Mouse (Mus musculus) kidney, embryonic 14.5 days (tissue): ENCODE measurements around the gene Plekhm3. TPM values are rescaled to one million over a fixed set of nuclear protein-coding genes. Genes with fewer than 3 reads are reported as not detected.

ENCODE experiments used
- ATAC-seq: fragments of 200-750 bp; cut with Nextera tagmentation; 2 replicates; pipeline ENCODE4 v1.8.0; 2017; ENCODE audit warnings: moderate number of reproducible peaks, mild to moderate bottlenecking, moderate TSS enrichment, moderate library complexity; ENCODE audit not compliant: low FRiP score, low TSS enrichment
- H3K27ac ChIP-seq: fragments of 300-500 bp; sonication (generic); 2 replicates; pipeline ENCODE4 v1.5.1; 2014; ENCODE audit warnings: low read depth, mild to moderate bottlenecking, low read length, moderate library complexity, mixed read lengths
- H3K27me3 ChIP-seq: fragments of 300-500 bp; sonication (generic); 2 replicates; pipeline ENCODE4 v1.6.1; 2014; ENCODE audit warnings: mild to moderate bottlenecking, low read length; ENCODE audit not compliant: control insufficient read depth, insufficient read depth
- H3K36me3 ChIP-seq: fragments of 300-500 bp; sonication (generic); 2 replicates; pipeline ENCODE4 v1.6.1; 2014; ENCODE audit warnings: low read length, mixed read lengths; ENCODE audit not compliant: control insufficient read depth, insufficient read depth
- H3K4me1 ChIP-seq: fragments of 300-500 bp; sonication (generic); 2 replicates; pipeline ENCODE4 v1.6.1; 2014; ENCODE audit warnings: low read length, mixed read lengths; ENCODE audit not compliant: control insufficient read depth, insufficient read depth
- H3K4me2 ChIP-seq: fragments of 300-500 bp; sonication (generic); replicated peaks from 2 replicates; pipeline ENCODE4 v1.6.1; 2014; ENCODE audit warnings: low read depth, mild to moderate bottlenecking, low read length
- H3K4me3 ChIP-seq: fragments of 300-500 bp; sonication (generic); 2 replicates; pipeline ENCODE4 v1.5.1; 2014; ENCODE audit warnings: mild to moderate bottlenecking, low read length
- H3K9ac ChIP-seq: fragments of 300-500 bp; sonication (generic); 2 replicates; pipeline ENCODE4 v1.6.1; 2014; ENCODE audit warnings: low read depth, mild to moderate bottlenecking, low read length, moderate library complexity
- H3K9me3 ChIP-seq: fragments of 300-500 bp; sonication (generic); 2 replicates; pipeline ENCODE4 v1.6.1; 2016; ENCODE audit warnings: low read length; ENCODE audit not compliant: control insufficient read depth
- WGBS: fragments of 180-500 bp; shearing (Covaris S2); extraction: QIAGEN DNeasy Blood & Tissue Kit; methylation state at CpG from one replicate; pipeline ENCODE4 v1.1.7; 2014; 5-methylcytosine and 5-hydroxymethylcytosine counted together
- polyA plus RNA-seq: library from polyadenylated mRNA; unstranded; fragments of >200 nt; fragmentation: Nextera tagmentation; extraction: Ambion mirVana; gene quantifications from 2 replicates; pipeline ENCODE4 v1.2.1, GENCODE M21; 2014

The Plekhm3 gene
- polyA plus RNA-seq, 1 experiment from 2014 or later = 7.0 TPM

DNA sequence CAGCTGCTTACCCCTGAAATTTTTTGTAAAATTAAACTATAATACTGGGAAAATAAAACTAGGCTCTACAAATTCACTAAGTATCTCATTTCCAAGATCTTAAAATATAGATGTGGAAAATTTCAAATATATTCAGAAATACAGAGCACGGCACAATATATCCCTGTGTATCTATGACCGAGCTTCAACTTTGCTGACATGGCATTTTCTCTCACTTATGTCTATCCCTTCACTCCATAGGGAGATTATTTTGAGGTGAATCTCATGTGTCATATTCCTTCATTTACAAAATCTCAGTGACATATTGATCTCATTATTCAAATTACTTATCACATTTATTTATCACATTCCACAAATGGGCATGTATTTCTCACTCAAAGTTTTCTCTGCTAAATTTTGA, 143.4 kb downstream of the Plekhm3 start:
- Histone ChIP-seq H3K4me1 (0 out of 2 replicates have a peak, but pooled peaks cover 3% of the 10 kb centered on the region), H3K4me2 (no peak overlapping the region), H3K9me3 (no peaks in the 10 kb centered on the region), H3K9ac (no peak overlapping the region), H3K36me3 (no peaks in the 10 kb centered on the region), H3K27ac (no peak overlapping the region), H3K4me3 (no peak overlapping the region), H3K27me3 (no peaks in the 10 kb centered on the region)
- no peak for ATAC-seq
- WGBS = 100% methylated on average over 2 of the region's 2 CpGs

DNA sequence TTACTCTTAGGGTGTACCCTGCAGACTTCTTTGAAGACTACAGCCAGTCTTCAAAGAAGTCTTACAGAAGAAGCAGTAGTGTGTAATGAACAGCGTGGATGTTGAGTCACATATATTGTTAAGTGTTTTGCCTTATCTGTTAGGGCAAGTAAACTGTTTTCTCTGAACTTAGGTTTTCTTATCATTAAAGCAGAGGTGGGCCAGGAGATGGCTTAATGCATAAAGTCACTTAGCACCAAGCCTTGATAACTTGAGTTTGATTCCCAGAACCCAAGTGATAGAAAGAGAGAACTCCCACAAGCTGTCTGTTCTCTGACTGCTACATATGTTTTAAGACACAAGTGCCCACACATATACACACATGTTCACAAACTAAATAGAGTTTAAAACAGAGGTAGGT, 144.7 kb downstream of the Plekhm3 start:
- WGBS = 97% methylated on average over 1 of the region's 1 CpGs
- no peak for ATAC-seq

DNA sequence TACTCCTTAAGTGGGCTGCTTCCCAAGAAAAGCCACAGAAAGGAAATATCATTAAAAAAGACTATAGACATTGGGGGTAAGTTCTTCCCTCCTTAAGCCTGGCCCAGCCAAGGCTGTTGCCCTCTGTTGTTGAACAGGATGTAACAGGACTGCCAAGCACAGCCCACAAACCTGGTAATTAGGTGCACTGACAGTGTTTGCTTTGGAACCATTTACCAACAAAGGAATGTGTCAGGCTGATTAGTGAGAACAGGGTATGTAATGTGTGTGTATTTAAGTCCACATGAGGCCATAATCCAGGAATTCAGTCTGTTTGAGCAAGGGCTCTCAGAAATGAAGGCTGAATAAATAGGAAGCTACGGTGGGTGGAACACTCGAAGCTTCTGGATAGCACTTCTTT, 147.5 kb downstream of the Plekhm3 start:
- Histone ChIP-seq H3K4me2 (no peak overlapping the region), H3K27ac (no peak overlapping the region), H3K4me3 (no peak overlapping the region), H3K27me3 (no peaks in the 10 kb centered on the region), H3K9ac (no peak overlapping the region), H3K9me3 (no peaks in the 10 kb centered on the region), H3K36me3 (no peaks in the 10 kb centered on the region), H3K4me1 (0 out of 2 replicates have a peak, but pooled peaks cover 3% of the 10 kb centered on the region)
- peak; percentile 39; the same call in 1 of the 2 replicates for ATAC-seq
- WGBS = 53% methylated on average over 2 of the region's 2 CpGs

More for the DNA sequence above, 144.7 kb downstream of the Plekhm3 start:
- Histone ChIP-seq H3K36me3 (no peaks in the 10 kb centered on the region), H3K9me3 (no peaks in the 10 kb centered on the region), H3K4me2 (no peak overlapping the region), H3K27ac (no peak overlapping the region), H3K4me1 (0 out of 2 replicates have a peak, but pooled peaks cover 3% of the 10 kb centered on the region), H3K4me3 (no peak overlapping the region), H3K27me3 (no peaks in the 10 kb centered on the region), H3K9ac (no peak overlapping the region)

DNA sequence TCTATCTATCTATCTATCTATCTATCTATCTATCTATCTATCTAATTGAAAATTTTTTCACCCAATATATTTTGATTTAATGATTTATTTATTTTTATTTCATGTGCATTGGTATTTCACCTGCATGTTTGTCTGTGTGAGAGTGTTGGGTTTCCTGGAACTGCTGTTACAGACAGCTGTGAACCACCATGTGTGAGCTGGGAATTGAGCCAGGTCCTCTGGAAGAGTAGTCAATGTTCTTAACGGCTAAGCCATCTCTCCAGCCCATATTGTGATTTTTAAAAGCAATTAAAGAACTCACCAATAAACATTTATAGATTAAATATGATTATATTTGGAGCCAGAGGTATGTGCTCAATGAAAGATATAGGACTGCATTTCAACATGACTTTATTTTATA, 148.9 kb downstream of the Plekhm3 start:
- Histone ChIP-seq H3K9me3 (no peaks in the 10 kb centered on the region), H3K27ac (no peak overlapping the region), H3K9ac (no peak overlapping the region), H3K4me2 (no peak overlapping the region), H3K4me3 (no peak overlapping the region), H3K36me3 (no peaks in the 10 kb centered on the region), H3K27me3 (no peaks in the 10 kb centered on the region), H3K4me1 (0 out of 2 replicates have a peak, but pooled peaks cover 3% of the 10 kb centered on the region)
- ATAC-seq = no peak
- 57% methylated on average over 1 of the region's 1 CpGs for WGBS

DNA sequence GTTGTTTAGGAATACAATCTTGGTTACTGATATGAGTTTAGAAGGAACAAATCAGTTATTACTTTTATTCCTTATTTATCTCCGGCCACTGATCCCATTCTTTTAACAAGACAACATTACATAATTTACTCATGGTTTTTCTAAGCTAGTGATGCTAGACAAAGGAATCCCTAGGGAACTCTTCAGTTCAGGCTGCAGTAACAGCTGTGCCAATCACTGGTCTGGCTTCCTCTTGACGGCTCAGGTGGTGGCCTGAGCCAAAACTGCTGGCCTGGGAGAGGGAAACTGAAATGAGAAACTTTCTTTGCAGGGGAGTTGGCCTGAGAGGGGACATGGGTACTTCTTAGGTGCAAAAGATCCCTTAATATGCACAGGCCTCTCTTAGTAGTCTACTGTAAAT, 151.4 kb downstream of the Plekhm3 start:
- 56% methylated on average over 2 of the region's 2 CpGs for WGBS
- no peak for ATAC-seq
- no peak overlapping the region for H3K9ac ChIP-seq
- no peaks in the 10 kb centered on the region for H3K36me3 ChIP-seq
- H3K4me3 ChIP-seq = no peak overlapping the region
- H3K27ac ChIP-seq = no peak overlapping the region
- H3K4me2 ChIP-seq = no peak overlapping the region
- H3K27me3 ChIP-seq = no peaks in the 10 kb centered on the region
- H3K4me1 ChIP-seq = 0 out of 2 replicates have a peak, but pooled peaks cover 3% of the 10 kb centered on the region
- no peaks in the 10 kb centered on the region for H3K9me3 ChIP-seq

DNA sequence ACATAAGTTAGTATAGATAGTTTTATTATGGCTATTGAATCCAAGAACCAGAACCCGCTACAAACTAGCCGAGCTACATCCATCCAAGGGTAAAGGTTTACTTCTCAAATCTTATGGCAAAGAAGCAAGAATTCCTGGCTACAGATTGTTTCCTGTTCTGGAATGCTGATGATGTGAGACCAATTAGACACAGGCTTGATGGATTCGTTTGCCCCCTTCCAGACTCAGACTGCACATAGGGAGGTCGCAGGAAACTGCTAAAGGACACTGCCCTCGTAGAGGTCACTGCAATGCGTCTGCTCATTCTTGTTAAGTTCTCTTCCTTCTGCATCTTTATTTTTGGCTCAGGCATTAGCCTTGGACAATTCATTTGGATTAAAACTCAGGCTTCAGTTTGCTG, 154.0 kb downstream of the Plekhm3 start:
- H3K9me3 ChIP-seq = no peaks in the 10 kb centered on the region
- H3K9ac ChIP-seq = no peak overlapping the region
- H3K27me3 ChIP-seq = no peaks in the 10 kb centered on the region
- WGBS = 54% methylated on average over 6 of the region's 6 CpGs
- no peak overlapping the region for H3K27ac ChIP-seq
- H3K4me3 ChIP-seq = no peak overlapping the region
- H3K4me1 ChIP-seq = no peaks in the 10 kb centered on the region
- H3K4me2 ChIP-seq = no peak overlapping the region
- ATAC-seq = no peak
- no peaks in the 10 kb centered on the region for H3K36me3 ChIP-seq

DNA sequence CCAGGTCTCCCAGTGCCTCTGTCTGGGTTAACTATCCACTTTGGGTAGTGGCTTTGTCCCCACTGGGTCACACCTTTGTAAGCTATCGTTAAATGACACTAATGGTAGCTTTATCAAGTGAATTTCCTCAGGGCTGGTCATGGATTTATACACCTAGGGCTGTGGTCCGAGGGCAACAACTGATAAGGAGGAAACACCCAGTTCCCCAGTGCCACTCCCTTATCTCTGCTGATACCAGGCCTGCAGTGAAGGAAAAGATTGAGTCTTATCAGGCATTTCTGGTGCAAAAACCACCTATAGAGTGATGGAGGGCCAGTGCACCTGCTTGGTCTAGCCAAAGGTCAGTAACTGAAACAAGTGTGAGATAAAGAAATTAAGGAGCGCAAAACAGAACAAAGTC, 159.0 kb downstream of the Plekhm3 start:
- Histone ChIP-seq H3K9ac (no peak overlapping the region), H3K4me2 (no peak overlapping the region), H3K27ac (no peak overlapping the region), H3K9me3 (no peaks in the 10 kb centered on the region), H3K4me3 (no peak overlapping the region), H3K27me3 (no peaks in the 10 kb centered on the region), H3K4me1 (peaks cover 4% of the 10 kb centered on the region), H3K36me3 (no peaks in the 10 kb centered on the region)
- ATAC-seq = no peak
- 82% methylated on average over 3 of the region's 3 CpGs for WGBS

DNA sequence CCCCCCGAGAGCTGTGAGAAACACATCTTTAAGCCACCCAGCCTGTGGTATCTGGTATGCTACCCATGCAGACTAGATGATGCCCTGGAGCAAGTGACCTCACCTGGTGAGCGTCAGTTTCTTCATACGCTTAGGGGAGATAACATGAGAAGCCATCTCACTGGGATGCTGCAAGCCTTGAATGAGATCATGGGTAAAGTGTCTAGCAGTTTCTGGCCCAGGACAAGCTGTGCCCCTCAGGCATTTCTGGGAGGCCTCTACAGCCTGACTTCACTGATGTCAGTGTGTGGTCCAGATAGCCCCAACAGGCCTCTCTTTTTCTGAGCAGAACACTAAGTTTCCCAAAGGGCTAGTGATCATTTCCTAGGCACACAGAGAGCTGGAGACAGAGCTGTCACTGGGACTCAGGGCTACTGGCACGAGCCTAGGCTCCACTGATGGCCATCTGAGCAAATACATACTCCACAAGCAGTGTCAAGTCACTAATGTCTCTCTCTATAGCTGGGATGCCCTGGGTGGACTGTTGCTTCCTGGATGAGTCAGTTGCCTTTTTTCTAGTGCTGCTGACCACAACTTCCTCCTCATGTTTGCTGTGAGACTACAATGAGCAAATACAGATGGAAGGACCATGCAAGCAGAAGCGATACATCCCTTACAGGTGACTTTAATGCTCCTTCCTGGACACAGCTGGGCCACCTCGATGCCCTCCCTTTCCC, 159.6 kb downstream of the Plekhm3 start:
- Histone ChIP-seq H3K27ac (no peak overlapping the region), H3K9ac (no peak overlapping the region), H3K27me3 (no peaks in the 10 kb centered on the region), H3K4me2 (no peak overlapping the region), H3K9me3 (no peaks in the 10 kb centered on the region), H3K4me3 (no peak overlapping the region), H3K4me1 (peaks cover 4% of the 10 kb centered on the region), H3K36me3 (no peaks in the 10 kb centered on the region)
- no peak for ATAC-seq
- 87% methylated on average over 6 of the region's 6 CpGs for WGBS

DNA sequence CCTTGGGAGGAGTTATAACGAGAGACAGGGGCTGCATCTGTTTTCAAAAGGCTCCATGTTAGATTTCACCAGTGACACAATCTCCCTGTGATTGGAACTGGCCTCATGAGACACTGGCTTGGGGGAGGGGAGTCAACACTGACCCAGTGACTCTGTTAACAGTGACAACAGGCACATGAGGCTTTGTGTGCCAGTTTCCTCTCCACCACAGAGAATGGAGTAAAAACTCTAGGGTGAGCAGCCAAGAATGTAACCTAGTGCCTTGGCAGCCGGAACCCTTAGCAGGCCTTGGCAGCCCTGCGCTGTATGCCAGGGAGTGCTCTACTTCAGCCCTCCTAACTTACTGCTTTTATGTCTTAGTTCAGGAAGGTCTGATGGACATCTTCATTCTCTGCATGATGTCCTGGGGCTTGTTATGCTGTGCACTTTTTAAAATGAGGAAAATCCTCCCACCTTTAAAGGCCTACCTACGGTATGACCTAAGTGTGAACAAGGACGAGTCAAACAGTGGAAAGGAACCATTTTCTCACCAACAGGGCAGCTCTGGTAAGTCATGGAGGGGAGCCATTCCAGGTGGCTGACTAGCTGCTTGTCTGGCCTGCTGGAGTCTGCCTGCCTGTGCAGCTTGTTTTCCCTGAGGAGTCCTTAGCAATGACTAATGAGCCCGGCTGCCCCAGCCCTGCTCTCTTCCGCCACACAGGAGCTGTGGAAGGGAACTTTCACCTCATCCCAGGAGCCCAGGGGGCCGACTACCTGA, 161.2 kb downstream of the Plekhm3 start:
- H3K36me3 ChIP-seq = no peaks in the 10 kb centered on the region
- H3K4me1 ChIP-seq = peaks cover 8% of the 10 kb centered on the region
- ATAC-seq = 0 out of 2 replicates have a peak, but pooled peaks have one; percentile 37
- no peak overlapping the region for H3K9ac ChIP-seq
- no peak overlapping the region for H3K27ac ChIP-seq
- H3K27me3 ChIP-seq = no peaks in the 10 kb centered on the region
- H3K4me3 ChIP-seq = no peak overlapping the region
- no peaks in the 10 kb centered on the region for H3K9me3 ChIP-seq
- WGBS = 67% methylated on average over 8 of the region's 8 CpGs
- no peak overlapping the region for H3K4me2 ChIP-seq
